Mouse (Mus musculus): ENCODE measurements around the gene Atp8a2. TPM values are rescaled to one million over a fixed set of nuclear protein-coding genes. Genes with fewer than 3 reads are reported as not detected.
A peak's percentile ranks its signal among the peaks of the same experiment; 100 is the strongest.

Gene Atp8a2
- total RNA-seq, 1 experiment, result 0.62 TPM

- H3K4me1 ChIP-seq (ENCODE audit: control insufficient read depth in 2 of 2, insufficient read depth in 2 of 2, low read length in 2 of 2, poor library complexity in 1 of 2), result peaks cover 0 to 6% of the 10 kb centered on the region in 2 experiments; a peak in 3 of 4 replicates
- no peaks in the 10 kb centered on the region for H3K9me3 ChIP-seq (ENCODE audit: control insufficient read depth, insufficient read depth, low read depth, low read length)
- H3K36me3 ChIP-seq (ENCODE audit: control insufficient read depth, insufficient read depth, low read length, poor library complexity, severe bottlenecking), result no peaks in the 10 kb centered on the region
- H3K4me3 ChIP-seq (ENCODE audit: insufficient read depth in 1 of 2, low read depth in 1 of 2, low read length in 2 of 2, poor library complexity in 1 of 2, severe bottlenecking in 1 of 2), result peak overlapping the region; percentile 63 to 83
- in situ Hi-C loops (cut with MboI; ENCODE audit: low sequenced_read_pairs in 2 of 2, unreplicated experiment in 2 of 2), result no loop called here
- TF ChIP-seq CHD2 (IDR thresholded peaks at IDR 0.05; ENCODE audit: low read depth, low read length), result no peak
- TF ChIP-seq MAFK (IDR thresholded peaks at IDR 0.05; ENCODE audit: insufficient read depth, low read depth, low read length), result no peak
- TF ChIP-seq ZC3H11A (IDR thresholded peaks at IDR 0.05; ENCODE audit: borderline replicate concordance, low read depth, low read length), result no peak
- no peak for TF ChIP-seq HCFC1 (IDR thresholded peaks at IDR 0.05; ENCODE audit: borderline replicate concordance, insufficient read depth, low read length)
- TF ChIP-seq ZNF384 (IDR thresholded peaks at IDR 0.05; ENCODE audit: low read depth, low read length), result no peak
- DNase-seq (ENCODE audit: low read depth, low spot score), result no peak
- no peak overlapping the region for H3K27ac ChIP-seq (ENCODE audit: insufficient read depth, low read depth, low read length, poor library complexity, severe bottlenecking)
- peak overlapping the region; percentile 72; the same call in 1 of the 2 replicates for H3K9ac ChIP-seq (ENCODE audit: insufficient read depth, low read depth, low read length, poor library complexity, severe bottlenecking)
Observed at GRCm38 (mm10) chr14:60177614-60178570, 19.1 kb downstream of the Atp8a2 start.

DNA sequence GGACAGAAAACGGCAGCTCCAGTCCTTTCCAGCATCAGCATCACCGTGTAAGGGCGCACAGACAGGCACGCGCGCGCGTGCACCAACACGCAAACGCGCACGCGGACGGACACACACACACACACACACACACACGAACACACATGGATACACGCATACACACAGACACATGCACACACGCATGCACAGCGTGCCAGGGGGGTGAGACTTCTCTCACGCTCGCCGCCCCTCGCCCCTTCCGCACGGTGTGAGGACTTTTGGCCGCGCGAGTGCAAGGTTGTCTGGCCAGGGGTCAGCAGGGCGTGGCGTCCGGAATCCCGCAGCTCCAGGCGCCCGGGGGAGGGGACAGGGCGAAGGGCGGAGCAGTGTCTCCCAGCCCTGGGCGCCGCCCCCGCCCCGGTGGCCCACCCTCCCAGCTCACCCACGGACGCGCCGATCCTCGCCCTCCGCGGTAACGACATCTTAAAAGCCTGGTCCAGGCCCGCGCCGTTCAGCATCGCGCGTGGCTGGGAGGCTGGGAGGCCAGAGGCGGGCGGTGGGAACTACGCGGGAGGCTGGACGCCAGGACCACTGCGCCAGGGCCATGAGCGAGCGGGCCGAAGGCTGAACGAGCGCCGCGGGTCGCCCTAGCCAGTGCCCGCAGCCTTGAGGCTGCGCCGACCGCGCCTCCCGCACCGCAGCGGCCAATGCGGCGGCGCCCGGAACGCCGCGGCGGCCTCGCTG lies 19.9 kb downstream of the Atp8a2 start:
- peaks cover 0 to 6% of the 10 kb centered on the region in 2 experiments; a peak in 3 of 4 replicates for H3K4me1 ChIP-seq (ENCODE audit: control insufficient read depth in 2 of 2, insufficient read depth in 2 of 2, low read length in 2 of 2, poor library complexity in 1 of 2)
- TF ChIP-seq HCFC1 (IDR thresholded peaks at IDR 0.05; ENCODE audit: borderline replicate concordance, insufficient read depth, low read length), result peak; percentile 53; the same call in 1 of the 2 replicates
- TF ChIP-seq MAFK (IDR thresholded peaks at IDR 0.05; ENCODE audit: insufficient read depth, low read depth, low read length), result no peak
- TF ChIP-seq ZC3H11A (IDR thresholded peaks at IDR 0.05; ENCODE audit: borderline replicate concordance, low read depth, low read length), result no peak
- no peak for TF ChIP-seq ZNF384 (IDR thresholded peaks at IDR 0.05; ENCODE audit: low read depth, low read length)
- TF ChIP-seq CHD2 (IDR thresholded peaks at IDR 0.05; ENCODE audit: low read depth, low read length), result no peak
- peak overlapping the region; percentile 72 for H3K9ac ChIP-seq (ENCODE audit: insufficient read depth, low read depth, low read length, poor library complexity, severe bottlenecking)
- H3K36me3 ChIP-seq (ENCODE audit: control insufficient read depth, insufficient read depth, low read length, poor library complexity, severe bottlenecking), result no peaks in the 10 kb centered on the region
- DNase-seq (ENCODE audit: low read depth, low spot score), result no peak
- peak overlapping the region; percentile 63 to 83 for H3K4me3 ChIP-seq (ENCODE audit: insufficient read depth in 1 of 2, low read depth in 1 of 2, low read length in 2 of 2, poor library complexity in 1 of 2, severe bottlenecking in 1 of 2)
- no peaks in the 10 kb centered on the region for H3K9me3 ChIP-seq (ENCODE audit: control insufficient read depth, insufficient read depth, low read depth, low read length)
- no peak overlapping the region for H3K27ac ChIP-seq (ENCODE audit: insufficient read depth, low read depth, low read length, poor library complexity, severe bottlenecking)
- in situ Hi-C loops (cut with MboI; ENCODE audit: low sequenced_read_pairs in 2 of 2, unreplicated experiment in 2 of 2), result no loop called here

DNA sequence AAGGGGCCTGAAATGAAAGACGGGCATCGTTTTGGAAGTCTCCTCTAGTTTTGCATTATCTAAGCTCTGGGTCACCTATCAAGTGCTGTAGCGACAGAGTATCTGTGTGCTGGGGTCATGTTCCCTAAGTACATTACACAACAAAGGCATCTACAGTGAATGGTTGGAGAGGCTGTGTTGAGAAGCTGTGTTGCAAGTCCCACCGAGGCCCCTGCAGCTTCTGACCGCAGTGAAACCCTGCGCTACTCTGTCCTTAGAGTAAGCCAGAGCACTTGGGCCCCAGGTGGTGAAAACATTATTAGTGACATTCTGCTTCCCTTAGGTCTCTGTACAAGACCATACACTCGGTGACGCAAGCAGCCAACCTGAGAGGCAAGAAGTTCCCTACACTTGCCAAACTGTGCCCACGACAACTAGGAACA lies 20.5 kb downstream of the Atp8a2 start:
- no peak for TF ChIP-seq ZNF384 (IDR thresholded peaks at IDR 0.05; ENCODE audit: low read depth, low read length)
- TF ChIP-seq HCFC1 (IDR thresholded peaks at IDR 0.05; ENCODE audit: borderline replicate concordance, insufficient read depth, low read length), result no peak
- TF ChIP-seq CHD2 (IDR thresholded peaks at IDR 0.05; ENCODE audit: low read depth, low read length), result no peak
- no peak for TF ChIP-seq MAFK (IDR thresholded peaks at IDR 0.05; ENCODE audit: insufficient read depth, low read depth, low read length)
- TF ChIP-seq ZC3H11A (IDR thresholded peaks at IDR 0.05; ENCODE audit: borderline replicate concordance, low read depth, low read length), result no peak
- H3K9ac ChIP-seq (ENCODE audit: insufficient read depth, low read depth, low read length, poor library complexity, severe bottlenecking), result no peak overlapping the region
- no peaks in the 10 kb centered on the region for H3K9me3 ChIP-seq (ENCODE audit: control insufficient read depth, insufficient read depth, low read depth, low read length)
- in situ Hi-C loops (cut with MboI; ENCODE audit: low sequenced_read_pairs in 2 of 2, unreplicated experiment in 2 of 2), result no loop called here
- H3K4me1 ChIP-seq (ENCODE audit: control insufficient read depth in 2 of 2, insufficient read depth in 2 of 2, low read length in 2 of 2, poor library complexity in 1 of 2), result peaks cover 0 to 6% of the 10 kb centered on the region in 2 experiments; a peak in 3 of 4 replicates
- H3K27ac ChIP-seq (ENCODE audit: insufficient read depth, low read depth, low read length, poor library complexity, severe bottlenecking), result no peak overlapping the region
- H3K36me3 ChIP-seq (ENCODE audit: control insufficient read depth, insufficient read depth, low read length, poor library complexity, severe bottlenecking), result no peaks in the 10 kb centered on the region
- DNase-seq (ENCODE audit: low read depth, low spot score), result no peak
- H3K4me3 ChIP-seq (ENCODE audit: insufficient read depth in 1 of 2, low read depth in 1 of 2, low read length in 2 of 2, poor library complexity in 1 of 2, severe bottlenecking in 1 of 2), result peak overlapping the region; percentile 63 to 83; a peak in 3 of 4 replicates

DNA sequence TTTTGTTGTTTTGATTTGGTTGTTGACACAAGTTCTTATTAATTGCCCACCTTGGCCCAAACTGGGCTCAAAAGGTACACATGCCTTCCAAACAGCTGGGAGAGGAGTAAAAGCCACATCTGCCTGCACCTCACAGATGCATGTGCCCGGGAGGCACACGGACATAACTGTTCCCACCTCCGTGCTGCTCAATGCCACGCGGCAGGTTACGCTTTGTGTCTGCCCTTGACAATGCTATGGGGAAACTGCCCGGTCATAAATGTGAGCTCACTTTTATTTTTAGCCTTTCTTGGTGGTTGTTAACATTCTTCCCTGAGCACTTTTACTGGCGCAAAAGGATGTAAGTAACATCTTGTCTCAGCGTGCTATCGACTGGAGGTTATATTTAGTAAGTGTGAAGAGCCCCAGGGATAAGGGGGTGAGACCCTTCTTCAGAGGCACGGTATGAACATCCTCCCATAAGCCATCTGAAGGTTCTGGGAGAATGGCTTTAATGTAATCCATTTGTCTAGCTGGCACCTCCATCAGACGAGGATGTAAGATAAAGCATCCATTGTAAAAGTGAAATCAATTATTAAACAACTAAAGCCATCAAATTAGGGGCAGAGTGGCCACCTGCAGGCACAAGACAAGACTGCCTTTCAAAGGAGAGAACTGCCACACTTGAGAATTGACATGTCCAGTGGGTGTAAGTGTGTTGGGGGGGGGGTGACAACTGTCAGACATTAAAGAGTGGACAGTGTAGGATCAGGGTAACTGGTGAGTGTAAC lies 24.5 kb downstream of the Atp8a2 start:
- in situ Hi-C loops (cut with MboI; ENCODE audit: low sequenced_read_pairs in 2 of 2, unreplicated experiment in 2 of 2), result no loop called here
- H3K9ac ChIP-seq (ENCODE audit: insufficient read depth, low read depth, low read length, poor library complexity, severe bottlenecking), result no peak overlapping the region
- H3K36me3 ChIP-seq (ENCODE audit: control insufficient read depth, insufficient read depth, low read length, poor library complexity, severe bottlenecking), result no peaks in the 10 kb centered on the region
- H3K4me1 ChIP-seq (ENCODE audit: control insufficient read depth in 2 of 2, insufficient read depth in 2 of 2, low read length in 2 of 2, poor library complexity in 1 of 2), result peaks cover 0 to 5% of the 10 kb centered on the region in 2 experiments; a peak in 2 of 4 replicates
- H3K27ac ChIP-seq (ENCODE audit: insufficient read depth, low read depth, low read length, poor library complexity, severe bottlenecking), result no peak overlapping the region
- DNase-seq (ENCODE audit: low read depth, low spot score), result no peak
- no peak overlapping the region for H3K4me3 ChIP-seq (ENCODE audit: insufficient read depth in 1 of 2, low read depth in 1 of 2, low read length in 2 of 2, poor library complexity in 1 of 2, severe bottlenecking in 1 of 2)
- no peak for TF ChIP-seq MAFK (IDR thresholded peaks at IDR 0.05; ENCODE audit: insufficient read depth, low read depth, low read length)
- TF ChIP-seq ZNF384 (IDR thresholded peaks at IDR 0.05; ENCODE audit: low read depth, low read length), result no peak
- no peak for TF ChIP-seq CHD2 (IDR thresholded peaks at IDR 0.05; ENCODE audit: low read depth, low read length)
- TF ChIP-seq HCFC1 (IDR thresholded peaks at IDR 0.05; ENCODE audit: borderline replicate concordance, insufficient read depth, low read length), result no peak
- TF ChIP-seq ZC3H11A (IDR thresholded peaks at IDR 0.05; ENCODE audit: borderline replicate concordance, low read depth, low read length), result no peak
- no peaks in the 10 kb centered on the region for H3K9me3 ChIP-seq (ENCODE audit: control insufficient read depth, insufficient read depth, low read depth, low read length)
